Comparison of ENCODE assay signal across 1 mouse cellular context in the genomic region with DNA sequence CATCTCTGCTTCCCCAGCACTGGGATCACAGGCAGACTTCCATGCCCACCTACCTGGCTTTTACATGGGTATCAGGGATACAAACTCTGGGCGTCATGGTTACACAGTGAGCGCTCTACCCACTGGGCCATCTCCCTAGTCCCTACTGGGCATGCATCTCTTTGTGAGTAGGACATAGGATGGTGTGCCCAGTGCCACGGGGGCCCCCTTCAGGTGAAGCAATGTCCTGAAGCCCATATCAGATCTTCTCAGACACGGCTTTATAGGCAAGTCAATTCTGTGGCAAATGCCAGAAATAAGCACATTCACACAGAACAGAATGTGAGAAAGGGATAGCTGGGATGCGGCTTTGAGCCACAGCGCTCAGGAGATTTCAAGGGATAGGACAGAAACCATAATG.
TF ChIP-seq lines count a peak whose summit lies in the region.

No protein-coding gene starts in this region.

TF ChIP-seq in CH12.LX, 34 proteins besides CTCF, POLR2A, EP300 and RAD21 (continued from another document):
- TF ChIP-seq USF1 (IDR thresholded peaks at IDR 0.05; ENCODE audit: low read depth, low read length) = no peak
- no peak for TF ChIP-seq GABPA (IDR thresholded peaks at IDR 0.05; ENCODE audit: insufficient replicate concordance, low read depth, low read length)
- TF ChIP-seq MYC (IDR thresholded peaks at IDR 0.05; ENCODE audit: low read depth, low read length) = no peak
- TF ChIP-seq MXI1 (IDR thresholded peaks at IDR 0.05; ENCODE audit: low read depth, low read length) = 0 out of 2 replicates have a peak, but pooled peaks have one; percentile 34
- TF ChIP-seq SMC3 (IDR thresholded peaks at IDR 0.05; ENCODE audit: low read depth, low read length) = peak; percentile 27
- TF ChIP-seq RCOR1 (conservative IDR thresholded peaks at IDR 0.05; ENCODE audit: low read depth, low read length) = no peak
- TF ChIP-seq MAZ (IDR thresholded peaks at IDR 0.05; ENCODE audit: low read depth, low read length) = no peak
